In the genomic region with DNA sequence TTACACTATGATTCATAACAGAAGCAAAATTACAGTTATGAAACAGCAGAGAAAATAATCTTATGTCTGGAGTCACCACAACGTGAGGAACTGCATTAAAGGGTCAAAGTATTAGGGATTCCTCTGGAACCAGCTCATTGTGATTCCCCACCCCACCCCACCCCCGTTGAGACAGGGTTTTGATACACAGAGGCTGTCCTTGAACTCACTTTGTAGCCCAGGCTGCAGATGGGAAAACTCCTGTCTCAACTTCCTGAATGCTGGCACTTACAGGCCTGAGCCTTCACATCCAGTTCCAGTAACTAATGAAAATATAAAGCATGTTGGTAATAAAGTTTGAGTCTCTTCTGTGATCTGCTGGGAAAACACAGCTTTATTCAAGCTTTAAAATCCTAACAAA, we compare ENCODE assay signal across 28 mouse cellular contexts. TPM values are rescaled to one million over a fixed set of nuclear protein-coding genes. Genes with fewer than 3 reads are reported as not detected.
DNase-seq lines count a peak whose midpoint lies in the region; ATAC-seq and TF ChIP-seq lines count a peak whose summit lies in the region.
"Had no signal": no experiment of that assay in that cellular context is flagged by ENCODE, and none has a peak within 500 bp of the region (broad histone marks: within the 10 kb centered on the region; RNA-seq: fewer than 3 reads in every experiment).

No protein-coding gene starts in this region.

- WGBS in kidney, embryonic 14.5 days, result 27% methylated on average over 2 of the region's 2 CpGs

- no peak overlapping the region for H3K4me2 ChIP-seq in kidney, embryonic 14.5 days (replicated peaks; ENCODE audit: low read depth, low read length)
- H3K4me2 ChIP-seq: forebrain, embryonic 13.5 days; heart, embryonic 12.5 days; heart, embryonic 15.5 days; hindbrain, embryonic 13.5 days had no signal

- H3K27ac ChIP-seq in ES-Bruce4 (ENCODE audit: insufficient read depth, low read length), result peak overlapping the region; percentile 40; the same call in 1 of the 2 replicates
- H3K27ac ChIP-seq in bone marrow macrophage, adult 2 months (ENCODE audit: insufficient read depth, low read depth, low read length), result peak overlapping the region; percentile 77
- no peak overlapping the region for H3K27ac ChIP-seq in kidney, embryonic 14.5 days (ENCODE audit: low read depth, low read length)
- H3K27ac ChIP-seq: forebrain, embryonic 10.5 days; forebrain, embryonic 13.5 days; heart, embryonic 15.5 days; hindbrain, embryonic 10.5 days had no signal

- TF ChIP-seq POLR2A in ES-Bruce4 (IDR thresholded peaks at IDR 0.05; ENCODE audit: insufficient read depth, low read length), result no peak
- TF ChIP-seq POLR2A in bone marrow macrophage, adult 2 months (IDR thresholded peaks at IDR 0.05; ENCODE audit: borderline replicate concordance, low read depth, low read length), result no peak

- H3K27me3 ChIP-seq in ES-Bruce4 (ENCODE audit: control insufficient read depth, insufficient read depth, low read length, poor library complexity, severe bottlenecking), result 0 out of 2 replicates have a peak, but pooled peaks cover 1% of the 10 kb centered on the region
- H3K27me3 ChIP-seq in kidney, embryonic 14.5 days (ENCODE audit: control insufficient read depth, insufficient read depth, low read length), result no peaks in the 10 kb centered on the region
- H3K27me3 ChIP-seq: forebrain, embryonic 13.5 days; heart, embryonic 12.5 days; heart, embryonic 15.5 days; hindbrain, embryonic 13.5 days; Patski had no signal

- TF ChIP-seq EP300 in ES-Bruce4 (IDR thresholded peaks at IDR 0.05; ENCODE audit: insufficient read depth, low read depth, low read length), result peak; percentile 60

- no peaks in the 10 kb centered on the region for H3K4me1 ChIP-seq in ES-Bruce4 (ENCODE audit: control insufficient read depth, insufficient read depth, low read length)
- H3K4me1 ChIP-seq in bone marrow macrophage, adult 2 months (ENCODE audit: control insufficient read depth, insufficient read depth, low read length), result peaks cover 11% of the 10 kb centered on the region
- H3K4me1 ChIP-seq in kidney, embryonic 14.5 days (ENCODE audit: control insufficient read depth, insufficient read depth, low read length), result no peaks in the 10 kb centered on the region

- no peaks in the 10 kb centered on the region for H3K9me3 ChIP-seq in ES-Bruce4 (replicated peaks; ENCODE audit: control insufficient read depth, insufficient read depth, low read length, poor library complexity, severe bottlenecking)
- H3K9me3 ChIP-seq in kidney, embryonic 14.5 days (ENCODE audit: control insufficient read depth, low read length), result no peaks in the 10 kb centered on the region
- H3K9me3 ChIP-seq: forebrain, embryonic 10.5 days; forebrain, embryonic 13.5 days; G1E; heart, embryonic 12.5 days; heart, embryonic 15.5 days; hindbrain, embryonic 10.5 days; hindbrain, embryonic 13.5 days had no signal

- peaks cover 7% of the 10 kb centered on the region for H3K36me3 ChIP-seq in ES-Bruce4 (ENCODE audit: control insufficient read depth, insufficient read depth, low read length, poor library complexity, severe bottlenecking)
- no peaks in the 10 kb centered on the region for H3K36me3 ChIP-seq in kidney, embryonic 14.5 days (ENCODE audit: control insufficient read depth, insufficient read depth, low read length)
- H3K36me3 ChIP-seq: heart, embryonic 12.5 days; heart, embryonic 15.5 days; hindbrain, embryonic 13.5 days had no signal

- H3K4me3 ChIP-seq in ES-Bruce4 (ENCODE audit: low read depth, low read length), result no peak overlapping the region
- no peak overlapping the region for H3K4me3 ChIP-seq in bone marrow macrophage, adult 2 months (ENCODE audit: insufficient read depth, low read length)
- H3K4me3 ChIP-seq in kidney, embryonic 14.5 days (ENCODE audit: low read length), result no peak overlapping the region
- H3K4me3 ChIP-seq: forebrain, embryonic 10.5 days; forebrain, embryonic 13.5 days; heart, embryonic 12.5 days; heart, embryonic 15.5 days; hindbrain, embryonic 10.5 days; hindbrain, embryonic 13.5 days had no signal

- H3K9ac ChIP-seq in ES-Bruce4 (ENCODE audit: low read depth, poor library complexity, severe bottlenecking), result no peak overlapping the region
- H3K9ac ChIP-seq in kidney, embryonic 14.5 days (ENCODE audit: low read depth, low read length), result no peak overlapping the region
- H3K9ac ChIP-seq: forebrain, embryonic 13.5 days; heart, embryonic 12.5 days; heart, embryonic 15.5 days; hindbrain, embryonic 13.5 days had no signal

- peak; percentile 50 for DNase-seq in ES-CJ7 (ENCODE audit: low read depth, low spot score)
- DNase-seq in cerebellum, postnatal 36 days, result no peak
- DNase-seq in adrenal gland, postnatal 36 days, result no peak
- DNase-seq: adrenal gland, adult 8-10 months; adrenal gland, postnatal 25 days; cerebellum, adult 11-12 months; cerebellum, adult 8-10 months; cerebellum, postnatal 10 days; gastrocnemius, postnatal 10 days; gastrocnemius, postnatal 36 days; heart, postnatal 10 days; heart, postnatal 36 days had no signal

- ATAC-seq in kidney, embryonic 14.5 days (ENCODE audit: low FRiP score, low TSS enrichment), result no peak
- ATAC-seq: activated CD4-positive, CD25-positive, alpha-beta regulatory T cell, adult 4 months; CD4-positive, CD25-positive, alpha-beta regulatory T cell, adult 4 months; forebrain, embryonic 13.5 days; forebrain, embryonic 16.5 days; hindbrain, embryonic 16.5 days; intestine, embryonic 16.5 days; Patski had no signal

- no peak for TF ChIP-seq CTCF in ES-Bruce4 (IDR thresholded peaks at IDR 0.05; ENCODE audit: low read depth, low read length)
- no peak for TF ChIP-seq CTCF in bone marrow macrophage, adult 2 months (IDR thresholded peaks at IDR 0.05; ENCODE audit: low read depth, low read length)

RNA-seq across cellular contexts. Expression of gene Inip, which starts 16.0 kb away (rescaled TPM):
- polyA plus RNA-seq in ES-Bruce4 (2011; ENCODE audit: insufficient read depth, insufficient read length, low read depth, missing spikeins), result 42.3 and 42.7 TPM in 2 replicates
- polyA plus RNA-seq in bone marrow macrophage, adult 2 months (2012; ENCODE audit: insufficient read depth, insufficient read length, missing spikeins), result 24.6 and 29.5 TPM in 2 replicates
- polyA plus RNA-seq in kidney, embryonic 14.5 days (2014; fragmentation: Nextera tagmentation; extraction: Ambion mirVana), result 55.5 and 69.3 TPM in 2 replicates
- 10 to 100 TPM; 14.0 to 18.1 TPM for total RNA-seq in adrenal gland, postnatal 36 days (2021)

RNA-seq across cellular contexts. Expression of gene Snx30, which starts 20.2 kb away (rescaled TPM):
- polyA plus RNA-seq in ES-Bruce4 (2011; ENCODE audit: insufficient read depth, insufficient read length, low read depth, missing spikeins), result 21.8 and 23.1 TPM in 2 replicates
- 29.7 and 33.3 TPM in 2 replicates for polyA plus RNA-seq in bone marrow macrophage, adult 2 months (2012; ENCODE audit: insufficient read depth, insufficient read length, missing spikeins)
- 7.9 and 12.1 TPM in 2 replicates for polyA plus RNA-seq in kidney, embryonic 14.5 days (2014; fragmentation: Nextera tagmentation; extraction: Ambion mirVana)
- total RNA-seq in adrenal gland, postnatal 36 days (2021), result 1 to 10 TPM; 5.7 to 6.0 TPM
